In genomic region chr17:15787036-15787435, GRCm38 (mm10) we compare ENCODE assay signal across 8 mouse cellular contexts. TPM values are rescaled to one million over a fixed set of nuclear protein-coding genes. Genes with fewer than 3 reads are reported as not detected.
DNase-seq lines count a peak whose midpoint lies in the region; ATAC-seq and TF ChIP-seq lines count a peak whose summit lies in the region.

No protein-coding gene starts in this region.

- no peak overlapping the region for H3K27ac ChIP-seq in CH12.LX (ENCODE audit: insufficient read depth, low read depth)
- no peak overlapping the region for H3K27ac ChIP-seq in intestine, embryonic 16.5 days (ENCODE audit: low read length)

- no peaks in the 10 kb centered on the region for H3K79me2 ChIP-seq in CH12.LX (replicated peaks; ENCODE audit: control insufficient read depth, extremely low read depth, insufficient read depth, poor library complexity, severe bottlenecking)

- ATAC-seq in intestine, embryonic 16.5 days, result no peak

- WGBS in intestine, embryonic 16.5 days, result 28% methylated on average over 3 of the region's 3 CpGs

- H3K4me2 ChIP-seq in CH12.LX (ENCODE audit: insufficient read depth, low read depth, poor library complexity, severe bottlenecking), result no peak overlapping the region
- H3K4me2 ChIP-seq in intestine, embryonic 16.5 days (ENCODE audit: low read depth, low read length), result no peak overlapping the region

- in situ Hi-C loops in CH12.LX (cut with MboI; ENCODE audit: low pct_ligation_motif_present, low pct_unique_long_range_greater_than_20kb, low sequenced_read_pairs), result no loop called here

- TF ChIP-seq CTCF in CH12.LX (conservative IDR thresholded peaks at IDR 0.05 in 1 of 2, IDR thresholded peaks at IDR 0.05 in 1 of 2; ENCODE audit: low read depth in 2 of 2, low read length in 2 of 2), result peak; percentile 38 to 74

- dilution Hi-C loops in CH12.LX (cut with MboI; ENCODE audit: extremely low pct_ligation_motif_present, extremely low pct_unique_long_range_greater_than_20kb, low sequenced_read_pairs), result no loop called here

- no peak overlapping the region for H3K9ac ChIP-seq in CH12.LX (ENCODE audit: insufficient read depth, low read depth)
- no peak overlapping the region for H3K9ac ChIP-seq in intestine, embryonic 16.5 days (ENCODE audit: low read depth, low read length)

- peak; percentile 70 for DNase-seq in embryo, embryonic 10.5 days (ENCODE audit: low spot score)
- DNase-seq in embryo, embryonic 10 days (ENCODE audit: low spot score), result no peak
- DNase-seq in left cerebral cortex, postnatal 4 days, result peak; percentile 16
- DNase-seq in left cerebral cortex, postnatal 25 days (ENCODE audit: low spot score in 2 of 2), result no peak
- peak; percentile 58 for DNase-seq in CH12.LX (ENCODE audit: extremely low read depth)
- peak; percentile 26 to 55 for DNase-seq in cerebellum, postnatal 25 days
- DNase-seq in retina, embryonic 14.5 days (ENCODE audit: low spot score), result peak; percentile 74

- H3K4me1 ChIP-seq in CH12.LX (ENCODE audit: control insufficient read depth in 1 of 2, insufficient read depth in 2 of 2), result no peaks in the 10 kb centered on the region
- H3K4me1 ChIP-seq in intestine, embryonic 16.5 days (ENCODE audit: control insufficient read depth, insufficient read depth, low read length), result no peaks in the 10 kb centered on the region

- H3K9me3 ChIP-seq in CH12.LX (replicated peaks; ENCODE audit: low read length), result peaks cover 3% of the 10 kb centered on the region
- H3K9me3 ChIP-seq in intestine, embryonic 16.5 days (ENCODE audit: control insufficient read depth, low read length), result no peaks in the 10 kb centered on the region

- peak; percentile 81 for TF ChIP-seq RAD21 in CH12.LX (IDR thresholded peaks at IDR 0.05; ENCODE audit: low read depth, low read length)

- TF ChIP-seq POLR2A in CH12.LX (IDR thresholded peaks at IDR 0.05; ENCODE audit: low read depth, low read length), result no peak

- intact Hi-C loops in left cerebral cortex, postnatal 4 days (cut with DNase I), result loop anchor here (5.0 to 10.0 kb wide), 2 partner anchors 880 to 1138 kb away; no protein-coding TSS in a partner anchor
- intact Hi-C loops in left cerebral cortex, postnatal 25 days (cut with DNase I), result loop anchor here (5.0 kb wide), 2 partner anchors 880 to 1140 kb away; no protein-coding TSS in a partner anchor

- no peak for TF ChIP-seq EP300 in CH12.LX (IDR thresholded peaks at IDR 0.05; ENCODE audit: low read length)

- no peaks in the 10 kb centered on the region for H3K36me3 ChIP-seq in CH12.LX (replicated peaks in 1 of 2; ENCODE audit: control insufficient read depth in 1 of 2, insufficient read depth in 1 of 2, low read length in 1 of 2)
- no peaks in the 10 kb centered on the region for H3K36me3 ChIP-seq in intestine, embryonic 16.5 days (ENCODE audit: control insufficient read depth, insufficient read depth, low read length)

- H3K27me3 ChIP-seq in CH12.LX (replicated peaks), result no peaks in the 10 kb centered on the region
- H3K27me3 ChIP-seq in intestine, embryonic 16.5 days (replicated peaks; ENCODE audit: control insufficient read depth, insufficient read depth, low read length), result no peaks in the 10 kb centered on the region

- no peak overlapping the region for H3K4me3 ChIP-seq in CH12.LX (replicated peaks in 1 of 3; ENCODE audit: low read depth in 2 of 3, low read length in 2 of 3, poor library complexity in 1 of 3)
- H3K4me3 ChIP-seq in intestine, embryonic 16.5 days (ENCODE audit: low read length), result no peak overlapping the region

TF ChIP-seq in CH12.LX, 34 proteins besides CTCF, POLR2A, EP300 and RAD21:
- TF ChIP-seq NRF1 (IDR thresholded peaks at IDR 0.05; ENCODE audit: low read depth, low read length) (no peak), SMC3 (IDR thresholded peaks at IDR 0.05; ENCODE audit: low read depth, low read length) (peak; percentile 66), E2F4 (IDR thresholded peaks at IDR 0.05; ENCODE audit: insufficient replicate concordance, low read depth, low read length) (no peak), ZC3H11A (IDR thresholded peaks at IDR 0.05; ENCODE audit: low read depth, low read length) (0 out of 2 replicates have a peak, but pooled peaks have one; percentile 24)

RNA-seq across cellular contexts. Expression of gene Rgmb, which starts 43.8 kb away (rescaled TPM):
- 100 to 1,000 TPM in 1 of 2 experiments, 10 to 100 TPM in 1; 87.3 to 108 TPM for total RNA-seq in left cerebral cortex, postnatal 4 days (2021)
- total RNA-seq in left cerebral cortex, postnatal 25 days (2021), result 10 to 100 TPM; 62.6 to 66.2 TPM
- 2.3 and 2.8 TPM in 2 replicates for total RNA-seq in CH12.LX (2012; rRNA removed)
- 1.7 and 2.3 TPM in 2 replicates for total RNA-seq in CH12.LX (2014; rRNA removed)
- polyA plus RNA-seq in CH12.LX (2012; ENCODE audit: insufficient read length, low read depth), result 2.6 and 3.0 TPM in 2 replicates
- 17.8 and 24.8 TPM in 2 replicates for polyA plus RNA-seq in intestine, embryonic 16.5 days (2015; fragmentation: Nextera tagmentation; extraction: Ambion mirVana)

Comparison
In these comparisons a context has a peak if more than half of its experiments do, and no peak if none do; other contexts are left out.
1. DNase-seq: peak in embryo, embryonic 10.5 days (single experiment), left cerebral cortex, postnatal 4 days (single experiment), CH12.LX (single experiment), cerebellum, postnatal 25 days (2 of 2) and retina, embryonic 14.5 days (single experiment); none in embryo, embryonic 10 days (single experiment) and left cerebral cortex, postnatal 25 days (0 of 2).
2. RNA of gene Rgmb, which starts 43.8 kb away (total RNA-seq): 87.3 to 108 TPM in left cerebral cortex, postnatal 4 days and 62.6 to 66.2 TPM in left cerebral cortex, postnatal 25 days; 1.7 to 2.8 TPM in CH12.LX; every median in the first group is over 10 times any median in the second.